Mouse (Mus musculus) kidney, postnatal 4 days (tissue): ENCODE results near the gene Rbbp5.
A peak's percentile ranks its signal among the peaks of the same experiment; 100 is the strongest.
"Not testable (repeated sequence)": the region's sequence is repeated elsewhere in the genome, so short reads cannot be mapped to it uniquely, and the experiment has no call there.

ENCODE experiments used
- DNase-seq, 2 experiments: peaks; one replicate each; pipeline ENCODE4 v3.0.0; 2021; ENCODE audit warnings: mixed read lengths in 2 of 2

Gene Rbbp5

DNA sequence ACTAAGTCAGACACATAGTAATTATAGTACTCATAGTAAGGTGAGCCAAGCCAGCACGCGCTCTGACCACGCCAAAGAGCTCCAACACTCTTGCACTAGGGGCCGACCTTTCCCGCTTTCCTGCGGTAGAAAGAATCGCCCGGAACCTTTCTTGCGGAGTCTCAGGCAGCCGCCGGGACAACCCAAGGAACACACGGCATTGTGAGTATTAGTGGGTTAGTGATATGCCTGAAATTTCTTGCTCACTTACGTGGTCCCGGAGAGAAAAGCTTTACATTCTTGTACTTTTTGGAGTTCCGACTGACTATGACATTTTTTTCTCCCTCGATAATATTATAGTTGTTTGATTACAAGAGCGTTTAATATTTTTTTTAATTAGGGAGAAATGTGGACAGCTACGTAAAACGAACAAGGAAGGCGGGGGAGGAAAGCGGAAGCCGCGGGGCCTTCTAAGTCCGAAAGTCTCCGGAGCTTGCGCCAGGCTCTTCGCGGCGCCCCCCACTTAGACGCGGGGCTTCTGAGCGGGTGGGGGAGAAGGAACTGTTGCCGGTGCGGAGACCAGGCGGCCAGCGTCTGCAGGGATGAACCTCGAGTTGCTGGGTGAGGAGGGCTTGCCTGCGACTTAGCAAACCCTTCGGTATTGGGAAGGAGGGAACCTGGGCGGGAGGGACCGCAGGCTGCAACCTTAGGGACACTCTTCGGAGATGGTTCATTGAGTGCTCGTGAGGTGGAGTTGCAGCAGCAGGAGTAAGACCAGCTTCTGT lies at the start of gene Rbbp5:
TSS of gene Rbbp5 (plus strand) at position 438 of the 764 bp plus-strand sequence.
- peak; percentile 92 to 93 for DNase-seq

DNA sequence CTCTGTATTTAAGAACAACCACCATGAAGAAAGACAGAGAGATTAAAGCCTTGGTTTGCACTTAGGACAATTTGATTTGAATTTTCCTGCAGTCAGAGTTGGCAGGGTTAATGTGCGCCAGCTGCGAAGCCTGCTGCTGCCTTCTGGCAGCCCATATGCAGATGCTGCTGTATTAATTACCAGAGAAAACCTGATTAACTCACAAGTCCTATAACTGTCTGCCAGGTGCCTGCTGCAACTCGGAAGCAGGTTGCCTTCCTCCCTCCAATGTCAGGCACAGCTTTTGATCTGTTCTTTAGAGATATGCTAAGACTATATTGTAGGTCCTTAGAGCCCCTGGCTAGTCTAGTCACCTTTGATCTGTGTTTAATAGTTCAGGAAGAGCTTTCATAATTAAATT lies 46.3 kb upstream of the Rbbp5 start:
- peak in 1 of 2 experiments; percentile 9 for DNase-seq

GRCm38 (mm10) chr1:132431716-132432115 lies 45.4 kb upstream of the Rbbp5 start:
- DNase-seq = peak; percentile 39 to 50

GRCm38 (mm10) chr1:132433349-132433748 lies 43.8 kb upstream of the Rbbp5 start:
- no peak for DNase-seq

GRCm38 (mm10) chr1:132434032-132434431 lies 43.1 kb upstream of the Rbbp5 start:
- no peak for DNase-seq

- peak; percentile 20 to 29 for DNase-seq
Observed at GRCm38 (mm10) chr1:132436320-132436958, 40.7 kb upstream of the Rbbp5 start.

GRCm38 (mm10) chr1:132436960-132437359 lies 40.2 kb upstream of the Rbbp5 start:
- no peak for DNase-seq

- DNase-seq = no peak
Observed at GRCm38 (mm10) chr1:132437389-132437788, 39.8 kb upstream of the Rbbp5 start.

GRCm38 (mm10) chr1:132440896-132441435 lies 36.2 kb upstream of the Rbbp5 start:
- DNase-seq = peak; percentile 23 to 36

DNA sequence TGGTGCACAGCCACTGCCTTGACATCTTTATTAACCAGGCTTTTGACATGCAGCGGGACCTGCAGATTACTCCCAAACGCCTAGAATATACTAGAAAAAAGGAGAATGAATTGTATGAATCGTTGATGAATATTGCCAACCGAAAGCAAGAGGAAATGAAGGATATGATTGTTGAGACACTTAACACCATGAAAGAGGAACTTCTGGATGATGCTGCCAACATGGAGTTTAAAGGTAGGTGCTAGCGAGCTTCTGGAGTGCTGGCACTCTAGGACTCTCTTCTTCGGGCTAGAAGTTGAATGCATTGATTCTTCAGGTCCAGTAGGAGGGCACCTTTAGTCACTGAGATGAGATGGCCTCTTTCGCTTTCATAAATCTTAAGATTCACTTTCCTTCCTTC lies 27.4 kb upstream of the Rbbp5 start:
- DNase-seq = no peak

DNA sequence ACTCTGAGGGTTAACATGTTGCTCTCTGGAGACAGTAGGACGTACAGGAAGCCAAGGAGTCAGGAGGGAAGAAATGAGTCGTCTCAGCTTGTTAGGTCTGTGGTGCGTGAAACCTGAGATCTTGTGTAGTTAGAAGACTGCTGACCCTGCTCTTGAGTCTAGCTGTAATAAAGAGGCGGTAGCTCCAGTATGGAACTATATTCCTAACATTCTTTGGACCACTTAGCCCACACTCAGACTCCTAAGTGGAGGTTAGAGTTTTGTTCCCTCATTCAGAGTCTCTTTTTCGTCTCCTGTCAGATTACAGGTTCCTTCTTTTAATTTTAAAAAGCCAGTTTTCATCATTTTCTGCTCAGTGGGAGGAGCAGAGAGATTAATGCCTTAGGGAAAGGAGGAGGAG lies 12.5 kb upstream of the Rbbp5 start:
- no peak for DNase-seq

DNA sequence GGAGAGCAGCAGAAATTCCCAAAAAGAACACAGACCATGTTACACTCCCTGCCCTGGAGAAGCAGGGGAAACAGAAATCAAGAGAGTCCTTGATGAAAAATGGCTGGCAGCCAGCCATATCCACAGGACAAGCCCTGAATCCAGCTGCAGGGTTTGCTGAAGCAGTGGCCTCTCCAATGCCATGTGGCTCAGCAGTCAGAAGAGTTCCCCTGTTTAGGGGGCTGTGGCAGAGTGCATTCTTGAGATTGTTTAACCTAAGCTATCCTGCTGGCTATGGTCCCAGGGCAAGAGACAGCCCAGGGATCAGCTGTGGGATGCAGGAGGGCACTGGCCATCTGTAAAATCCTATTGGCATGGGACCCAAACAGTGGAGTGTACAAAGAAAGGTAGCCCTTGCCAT lies 8.2 kb upstream of the Rbbp5 start:
- peak; percentile 39 to 45 for DNase-seq

- peak; percentile 20 to 22 for DNase-seq
Observed at GRCm38 (mm10) chr1:132469519-132469918, 7.6 kb upstream of the Rbbp5 start.

DNA sequence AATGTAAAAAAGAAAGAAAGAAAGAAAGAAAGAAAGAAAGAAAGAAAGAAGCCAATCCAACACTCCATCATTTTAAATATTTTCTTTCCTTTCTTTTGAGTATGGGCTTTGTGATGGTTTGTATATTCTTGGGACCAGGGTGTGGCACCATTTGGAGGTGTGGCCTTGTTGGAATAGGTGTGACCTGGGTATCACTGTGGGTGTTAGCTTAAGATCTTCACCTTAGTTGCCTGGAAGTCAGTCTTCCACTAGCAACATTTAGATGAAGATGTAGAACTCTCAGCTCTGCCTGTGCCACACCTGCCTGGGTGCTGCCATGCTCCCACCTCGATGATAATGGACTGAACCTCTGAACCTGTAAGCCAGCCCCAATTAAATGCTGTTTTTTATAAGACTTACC lies 7.1 kb upstream of the Rbbp5 start:
- not testable (repeated sequence) for DNase-seq

- no peak for DNase-seq
Observed at GRCm38 (mm10) chr1:132471032-132471431, 6.1 kb upstream of the Rbbp5 start.

DNA sequence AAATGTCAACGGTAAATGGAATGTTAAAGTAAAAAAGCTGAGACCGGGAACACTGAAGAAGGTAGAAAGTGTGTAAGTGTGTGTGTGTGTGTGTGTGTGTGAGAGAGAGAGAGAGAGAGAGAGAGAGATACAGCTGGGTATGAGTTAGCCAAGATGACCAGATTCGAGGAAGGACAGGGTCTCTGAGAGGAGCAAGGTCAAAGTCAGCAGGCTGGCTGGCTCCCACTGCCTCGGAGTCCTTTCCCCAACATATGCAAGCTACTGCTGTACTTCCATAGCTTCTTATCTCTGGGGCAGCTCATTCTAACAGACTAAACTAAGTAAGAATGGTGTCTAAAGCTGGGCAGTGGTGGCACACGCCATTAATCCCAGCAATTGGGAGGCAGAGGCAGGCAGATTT lies 5.7 kb upstream of the Rbbp5 start:
- no peak for DNase-seq

GRCm38 (mm10) chr1:132472537-132472936 lies 4.6 kb upstream of the Rbbp5 start:
- no peak for DNase-seq

DNA sequence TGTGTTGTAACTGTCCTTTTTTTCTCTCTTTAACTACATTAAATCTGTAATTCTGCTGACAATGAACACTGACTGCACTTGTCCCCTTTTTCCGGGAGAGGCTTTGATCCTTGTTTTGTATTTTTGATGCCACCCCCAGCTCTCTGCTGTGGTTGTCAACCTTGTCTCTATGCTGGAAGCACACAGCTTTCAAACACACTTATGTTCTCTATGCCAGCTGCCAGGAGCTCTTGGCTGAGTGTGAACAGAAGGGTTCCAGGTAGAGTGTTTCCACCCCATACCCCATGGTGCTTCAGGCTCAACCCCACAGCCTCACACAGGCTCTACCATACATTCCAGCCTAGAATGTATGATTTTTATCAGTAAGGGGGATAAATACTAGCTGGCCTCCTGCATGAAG lies 2.7 kb upstream of the Rbbp5 start:
- DNase-seq = no peak

GRCm38 (mm10) chr1:132476575-132476927 lies 614 bp upstream of the Rbbp5 start:
- no peak for DNase-seq

DNA sequence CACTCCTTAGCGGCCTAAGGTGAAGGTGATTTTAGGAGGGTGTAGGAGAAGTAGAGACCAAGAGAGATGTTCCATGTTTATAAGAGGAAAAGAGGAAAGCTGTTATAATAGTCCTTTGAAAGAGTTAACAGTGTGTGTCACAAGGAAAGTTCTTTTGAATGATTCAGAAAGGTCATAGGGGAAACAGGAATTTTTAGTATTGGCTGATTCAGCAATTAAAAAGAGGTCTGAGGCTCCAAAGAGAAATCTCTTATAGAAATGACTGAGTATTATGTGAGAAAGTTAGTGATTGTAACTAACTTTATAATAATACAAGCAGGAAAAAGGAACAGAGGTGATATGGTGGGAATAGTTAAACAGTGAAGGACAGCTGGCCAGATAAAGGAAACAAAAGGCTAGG lies 2.3 kb downstream of the Rbbp5 start:
- DNase-seq = no peak

DNA sequence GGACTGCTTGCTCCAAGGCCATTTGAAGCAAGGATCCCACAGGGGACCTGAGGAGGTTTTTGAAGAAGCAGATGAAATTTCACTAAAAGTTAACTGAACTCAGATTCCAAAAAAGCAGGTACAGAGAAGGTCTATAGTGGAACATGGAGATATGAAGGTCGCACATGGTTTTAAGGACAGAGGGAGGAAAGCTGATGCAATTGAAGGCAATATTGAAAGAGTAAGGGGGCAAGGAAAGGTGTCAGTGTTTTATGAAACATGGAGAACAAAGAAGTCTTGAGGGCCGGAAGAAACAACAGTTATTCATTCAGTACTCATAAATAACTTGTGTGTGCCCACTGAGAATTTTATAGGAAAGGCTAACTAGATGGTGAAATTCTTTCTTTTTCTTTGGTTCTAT lies 4.5 kb downstream of the Rbbp5 start:
- no peak for DNase-seq

GRCm38 (mm10) chr1:132483234-132483633 lies 6.1 kb downstream of the Rbbp5 start:
- DNase-seq = no peak

- DNase-seq = no peak
Observed at GRCm38 (mm10) chr1:132483759-132484158, 6.6 kb downstream of the Rbbp5 start.

- no peak for DNase-seq
Observed at GRCm38 (mm10) chr1:132500535-132500934, 23.4 kb downstream of the Rbbp5 start.
